Mouse (Mus musculus): Measurements from ENCODE around the gene BC034090.

GRCm38 (mm10) chr1:155233931-155234607, 10.2 kb downstream of the BC034090 start:
- TF ChIP-seq POLR2A (IDR thresholded peaks at IDR 0.05; ENCODE audit: low read depth, low read length) (no peak), CTCF (conservative IDR thresholded peaks at IDR 0.05; ENCODE audit: insufficient read depth, insufficient read length, low read depth, low read length) (no peak)
